Mouse (Mus musculus): Measurements from ENCODE around the gene Tm2d3. TPM values are rescaled to one million over a fixed set of nuclear protein-coding genes. Genes with fewer than 3 reads are reported as not detected.
A peak's percentile ranks its signal among the peaks of the same experiment; 100 is the strongest.

Gene Tm2d3
- polyA plus RNA-seq, 1 experiment from 2014 or later, result 75.2 TPM

DNA sequence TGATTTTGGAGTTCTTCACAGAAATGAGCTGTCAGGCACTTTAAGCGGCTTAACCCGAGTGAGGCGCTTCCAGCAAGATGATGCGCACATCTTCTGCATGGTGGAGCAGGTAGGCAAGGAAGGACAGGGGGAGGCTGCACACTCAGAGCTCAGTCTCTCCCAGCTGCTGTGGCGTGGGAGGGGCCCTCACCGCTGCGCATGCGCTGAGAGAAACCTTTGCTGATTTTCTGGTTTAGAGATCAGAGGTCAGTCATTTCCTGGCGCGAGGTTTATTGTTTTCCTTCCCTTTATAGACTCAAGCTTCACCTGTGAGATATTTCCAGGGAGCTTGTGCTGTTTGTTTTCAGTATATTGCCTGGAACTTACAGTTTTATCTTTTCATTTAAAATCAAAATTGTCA lies 12.9 kb upstream of the Tm2d3 start:
- POLR2A ChIA-PET, result no interaction called here
- no peak for DNase-seq (ENCODE audit: low read depth, low spot score)

DNA sequence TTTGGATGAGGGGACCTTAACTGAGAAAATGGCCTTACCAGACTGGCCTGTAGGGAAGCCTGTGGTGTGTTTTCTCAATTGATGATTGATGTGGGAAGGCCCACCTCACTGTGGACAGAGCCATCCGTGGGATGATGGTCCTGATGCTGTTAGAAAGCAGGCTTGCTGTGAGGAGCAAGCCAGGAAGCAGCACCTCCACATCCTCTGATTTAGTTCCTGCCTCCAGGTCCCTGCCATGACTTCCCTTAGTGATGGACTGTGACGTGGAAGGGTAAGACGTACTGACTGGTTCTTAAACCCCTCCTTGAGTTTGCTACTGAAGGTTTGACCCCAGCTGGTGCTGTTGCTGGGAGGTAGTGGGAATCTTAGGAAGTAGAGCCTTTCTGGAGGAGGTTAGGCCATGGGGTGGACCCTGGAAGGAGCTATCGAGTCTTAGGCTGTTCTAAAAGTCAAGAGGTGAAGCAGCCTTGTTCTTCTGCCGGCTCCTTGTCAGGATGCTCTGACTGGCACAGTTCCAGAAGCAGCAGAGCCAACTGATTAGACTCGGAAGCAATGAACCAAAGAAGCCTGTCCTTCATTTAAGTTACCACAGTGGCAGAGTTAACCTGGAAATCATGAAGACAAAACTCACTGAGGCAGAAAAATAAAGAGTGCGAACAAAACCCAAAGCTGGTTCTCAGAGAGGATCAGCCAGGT lies 11.9 kb upstream of the Tm2d3 start:
- ChIA-PET POLR2A (no interaction called here), CTCF (interaction anchor here (1.0 kb wide), 1 partner anchor 26 kb away, joined by 3 read pairs; no protein-coding TSS in a partner anchor)
- TF ChIP-seq CTCF (IDR thresholded peaks at IDR 0.05), result no peak
- DNase-seq (ENCODE audit: low read depth, low spot score), result no peak
- no peaks in the 10 kb centered on the region for H3K27me3 ChIP-seq
- in situ Hi-C loops (cut with MboI; ENCODE audit: low pct_unique_long_range_greater_than_20kb), result no loop called here
- ATAC-seq, result no peak

More for the DNA sequence above, 12.9 kb upstream of the Tm2d3 start:
- TF ChIP-seq CTCF (IDR thresholded peaks at IDR 0.05), result no peak
- H3K27me3 ChIP-seq, result no peaks in the 10 kb centered on the region
- CTCF ChIA-PET, result interaction anchor here (0.5 to 1.0 kb wide), 2 partner anchors 27 to 360 kb away, joined by 3 read pairs; no protein-coding TSS in a partner anchor
- ATAC-seq, result no peak
- in situ Hi-C loops (cut with MboI; ENCODE audit: low pct_unique_long_range_greater_than_20kb), result no loop called here

DNA sequence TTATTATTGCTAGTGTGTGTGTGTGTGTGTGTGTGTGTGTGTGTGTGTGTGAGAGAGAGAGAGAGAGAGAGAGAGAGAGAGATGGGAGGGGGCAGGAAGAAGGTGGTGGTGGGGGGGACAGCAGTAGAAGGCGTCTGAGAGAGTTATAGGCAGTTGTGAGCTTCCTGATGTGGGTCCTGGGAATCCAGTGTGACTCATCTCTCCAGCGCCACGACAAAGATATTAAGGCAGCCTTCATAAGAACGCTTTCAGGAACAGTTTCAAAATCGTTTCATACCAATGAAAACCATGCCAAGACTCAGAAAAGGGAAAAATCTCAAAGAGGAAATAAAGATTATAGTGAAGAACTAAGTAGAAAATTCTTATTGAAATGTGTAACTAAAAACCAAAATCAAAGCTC lies 9.8 kb upstream of the Tm2d3 start:
- in situ Hi-C loops (cut with MboI; ENCODE audit: low pct_unique_long_range_greater_than_20kb), result no loop called here
- CTCF ChIA-PET, result no interaction called here

DNA sequence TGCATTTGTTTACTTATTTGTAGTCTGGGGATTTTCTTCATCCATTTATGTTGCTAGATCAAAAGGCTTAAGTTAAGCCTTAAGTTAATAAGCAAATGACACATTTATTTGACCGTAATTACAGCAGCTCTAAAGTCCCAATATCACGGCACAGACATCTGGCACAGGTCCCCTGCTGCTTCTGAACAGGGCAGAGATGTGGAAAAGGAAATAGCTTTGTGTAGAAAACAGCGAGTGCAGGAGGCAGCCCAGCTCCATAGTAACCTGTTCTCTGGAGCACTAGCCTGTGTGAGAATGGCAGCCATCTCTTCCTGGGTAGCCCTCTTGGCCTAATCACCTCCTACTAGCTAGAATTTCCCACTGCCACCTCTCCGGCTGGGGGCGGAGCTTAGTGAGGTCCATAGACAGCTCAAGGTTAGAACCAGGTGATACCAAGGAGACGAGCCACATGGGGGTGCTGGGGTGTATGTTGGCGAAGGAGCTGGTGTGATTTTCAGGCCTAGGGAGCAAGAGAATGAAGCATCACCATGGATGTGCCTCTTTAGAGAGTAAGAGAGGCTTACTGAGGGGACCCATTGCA lies 6.6 kb upstream of the Tm2d3 start:
- ChIA-PET POLR2A (no interaction called here), CTCF (no interaction called here)
- ATAC-seq (no peak), DNase-seq (ENCODE audit: low read depth, low spot score) (no peak)
- TF ChIP-seq CTCF (IDR thresholded peaks at IDR 0.05), result no peak
- no peaks in the 10 kb centered on the region for H3K27me3 ChIP-seq
- in situ Hi-C loops (cut with MboI; ENCODE audit: low pct_unique_long_range_greater_than_20kb), result no loop called here

More for the DNA sequence above, 9.8 kb upstream of the Tm2d3 start:
- ATAC-seq (no peak), DNase-seq (ENCODE audit: low read depth, low spot score) (no peak)
- no peaks in the 10 kb centered on the region for H3K27me3 ChIP-seq
- TF ChIP-seq CTCF (IDR thresholded peaks at IDR 0.05), result no peak
- POLR2A ChIA-PET, result no interaction called here

DNA sequence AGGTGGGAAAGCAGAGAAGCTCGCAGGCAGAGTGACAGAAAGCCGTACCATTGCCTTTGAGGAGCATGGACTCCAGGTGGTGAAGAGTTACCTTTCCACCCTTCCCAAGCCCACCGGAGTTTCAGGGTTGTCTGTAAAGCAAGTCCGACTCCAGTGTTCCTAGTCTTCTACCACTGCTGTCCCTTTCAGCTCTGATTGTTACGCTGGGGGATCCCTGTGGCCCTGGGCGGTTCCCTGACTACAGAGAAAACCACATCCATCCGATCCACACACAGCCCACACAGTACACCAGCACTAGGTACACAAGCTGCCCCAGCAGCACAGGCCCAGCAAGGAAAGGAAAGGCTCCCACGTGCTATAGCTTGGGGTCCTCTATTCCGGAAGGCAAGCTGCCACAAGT lies 4.3 kb upstream of the Tm2d3 start:
- no peak for ATAC-seq
- no peak for TF ChIP-seq CTCF (IDR thresholded peaks at IDR 0.05)
- CTCF ChIA-PET, result no interaction called here
- POLR2A ChIA-PET, result no interaction called here
- no peaks in the 10 kb centered on the region for H3K27me3 ChIP-seq
- no peak for DNase-seq (ENCODE audit: low read depth, low spot score)
- in situ Hi-C loops (cut with MboI; ENCODE audit: low pct_unique_long_range_greater_than_20kb), result no loop called here

DNA sequence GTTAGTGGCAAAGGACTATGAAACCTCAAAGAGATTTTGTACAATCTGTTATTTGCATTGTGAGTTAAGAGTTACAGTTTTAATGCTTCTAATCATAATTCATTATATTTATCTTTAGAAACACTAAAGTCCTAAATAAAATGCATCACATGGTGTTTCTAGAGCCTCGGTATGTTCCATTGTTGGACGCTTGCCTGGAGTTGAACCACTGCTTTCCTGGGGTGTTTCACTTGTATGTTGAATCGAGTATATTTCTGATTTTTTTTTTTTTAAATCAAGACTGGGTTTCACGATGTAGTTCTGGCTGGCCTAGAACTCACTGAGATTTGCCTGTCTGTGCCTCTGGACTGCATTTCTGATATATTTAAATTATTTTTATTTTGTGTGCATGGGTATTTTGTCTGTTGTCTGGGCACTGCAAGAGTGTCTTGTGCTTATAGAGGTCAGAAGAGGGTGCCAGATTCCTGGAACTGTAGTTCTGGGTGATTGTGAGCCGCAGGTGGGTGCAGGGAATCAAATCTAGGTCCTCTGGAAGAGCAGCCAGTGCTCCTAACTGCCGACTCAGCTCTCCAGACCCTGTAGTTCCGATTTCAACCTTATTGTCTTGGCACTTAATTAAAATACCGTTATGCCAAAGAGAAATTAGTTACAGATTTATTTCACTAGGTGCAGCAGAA lies 1.1 kb downstream of the Tm2d3 start:
- POLR2A ChIA-PET, result no interaction called here
- TF ChIP-seq CTCF (IDR thresholded peaks at IDR 0.05), result no peak

DNA sequence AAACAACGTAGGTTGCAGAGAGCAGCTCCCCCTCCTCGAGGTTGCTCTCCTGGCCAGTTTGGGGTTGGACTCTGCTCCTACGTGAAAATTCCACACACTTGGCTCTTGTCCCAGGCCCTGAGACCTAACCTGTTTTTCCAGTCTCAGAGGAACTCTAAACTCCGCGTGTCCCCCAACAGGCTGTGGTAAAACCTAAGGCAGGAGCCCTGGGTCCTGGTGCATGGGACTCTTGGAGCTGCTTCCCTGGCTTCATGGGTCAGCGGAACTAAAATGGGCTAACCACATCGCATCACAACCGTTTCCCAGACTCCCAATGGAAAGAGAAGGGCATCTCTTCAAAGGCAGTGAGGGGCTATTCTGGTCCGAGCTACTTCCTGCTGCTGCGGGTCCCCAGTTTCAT lies 1.9 kb downstream of the Tm2d3 start:
- ChIA-PET POLR2A (interaction anchor here (0.7 kb wide), 1 partner anchor 372 kb away, joined by 3 read pairs; no protein-coding TSS in a partner anchor), CTCF (interaction anchor here (0.9 to 1.2 kb wide), 2 partner anchors 12 to 39 kb away, joined by 3 to 4 read pairs; no protein-coding TSS in a partner anchor)
- in situ Hi-C loops (cut with MboI; ENCODE audit: low pct_unique_long_range_greater_than_20kb), result no loop called here
- ATAC-seq, result peak; percentile 73
- no peak for DNase-seq (ENCODE audit: low read depth, low spot score)
- no peaks in the 10 kb centered on the region for H3K27me3 ChIP-seq
- TF ChIP-seq CTCF (IDR thresholded peaks at IDR 0.05), result no peak

More for the DNA sequence above, 1.1 kb downstream of the Tm2d3 start:
- DNase-seq (ENCODE audit: low read depth, low spot score) (no peak), ATAC-seq (no peak)
- in situ Hi-C loops (cut with MboI; ENCODE audit: low pct_unique_long_range_greater_than_20kb), result no loop called here
- CTCF ChIA-PET, result interaction anchor here (0.9 kb wide), 1 partner anchor 13 kb away, joined by 4 read pairs; no protein-coding TSS in a partner anchor
- H3K27me3 ChIP-seq, result no peaks in the 10 kb centered on the region

DNA sequence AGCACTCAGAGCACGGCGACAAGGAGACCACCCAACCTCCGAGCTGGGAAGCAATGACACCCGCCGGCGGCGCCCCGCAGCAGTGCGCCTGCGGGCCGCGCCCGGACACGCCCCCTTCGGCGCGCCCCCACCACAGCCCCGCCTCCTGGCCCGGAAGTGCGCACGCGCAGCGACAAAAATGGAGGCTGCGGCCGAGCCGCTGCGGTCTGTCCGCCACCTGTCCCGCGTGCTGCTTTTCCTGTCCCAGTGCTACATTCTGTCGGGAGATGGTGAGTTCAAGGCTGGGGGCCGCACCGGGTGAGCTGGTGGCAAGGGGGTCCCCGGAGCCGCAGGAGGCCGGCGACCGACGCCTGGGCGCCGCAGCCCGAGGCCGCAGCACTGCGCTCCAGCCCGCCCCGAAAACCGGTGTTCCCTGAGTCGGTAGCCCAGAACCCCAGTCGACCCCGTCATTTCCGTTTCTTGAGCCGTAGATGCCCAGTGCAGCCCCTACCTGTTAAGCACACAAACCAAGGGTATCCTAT lies 2.4 kb downstream of the Tm2d3 start:
- no peaks in the 10 kb centered on the region for H3K27me3 ChIP-seq
- in situ Hi-C loops (cut with MboI; ENCODE audit: low pct_unique_long_range_greater_than_20kb), result no loop called here
- DNase-seq (ENCODE audit: low read depth, low spot score) (no peak), ATAC-seq (peak; percentile 87)
- ChIA-PET POLR2A (interaction anchor here (0.7 kb wide), 1 partner anchor 372 kb away, joined by 3 read pairs; no protein-coding TSS in a partner anchor), CTCF (interaction anchor here (0.9 to 2.1 kb wide), 3 partner anchors 11 to 40 kb away, joined by 3 to 13 read pairs (median 4); no protein-coding TSS in a partner anchor)
- TF ChIP-seq CTCF (IDR thresholded peaks at IDR 0.05), result no peak

DNA sequence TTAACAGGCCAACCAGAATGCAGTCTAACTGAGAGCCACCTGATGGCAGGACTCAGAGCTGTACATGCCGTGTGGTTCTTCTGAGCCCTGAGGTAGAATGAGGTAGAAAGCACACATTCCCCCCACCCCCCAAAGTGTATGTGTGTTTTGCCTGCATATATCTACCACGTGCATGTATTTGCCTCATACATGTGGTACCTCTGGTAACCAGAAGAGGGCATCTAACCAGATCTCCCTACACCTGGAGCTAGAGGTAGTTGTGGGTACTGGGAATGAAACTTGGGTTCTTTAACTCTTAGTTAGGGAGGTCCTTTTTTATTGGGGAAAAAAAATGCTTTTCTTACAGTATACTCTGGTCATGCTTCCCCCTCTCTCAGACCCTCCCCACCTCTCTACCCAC lies 5.5 kb downstream of the Tm2d3 start:
- TF ChIP-seq CTCF (IDR thresholded peaks at IDR 0.05), result no peak
- DNase-seq (ENCODE audit: low read depth, low spot score) (no peak), ATAC-seq (no peak)
- CTCF ChIA-PET, result interaction anchor here (1.3 kb wide), 1 partner anchor 9 kb away, joined by 3 read pairs; no protein-coding TSS in a partner anchor
- no peaks in the 10 kb centered on the region for H3K27me3 ChIP-seq
- POLR2A ChIA-PET, result interaction anchor here (0.6 kb wide), 1 partner anchor 46 kb away, joined by 5 read pairs; no protein-coding TSS in a partner anchor
- in situ Hi-C loops (cut with MboI; ENCODE audit: low pct_unique_long_range_greater_than_20kb), result no loop called here

DNA sequence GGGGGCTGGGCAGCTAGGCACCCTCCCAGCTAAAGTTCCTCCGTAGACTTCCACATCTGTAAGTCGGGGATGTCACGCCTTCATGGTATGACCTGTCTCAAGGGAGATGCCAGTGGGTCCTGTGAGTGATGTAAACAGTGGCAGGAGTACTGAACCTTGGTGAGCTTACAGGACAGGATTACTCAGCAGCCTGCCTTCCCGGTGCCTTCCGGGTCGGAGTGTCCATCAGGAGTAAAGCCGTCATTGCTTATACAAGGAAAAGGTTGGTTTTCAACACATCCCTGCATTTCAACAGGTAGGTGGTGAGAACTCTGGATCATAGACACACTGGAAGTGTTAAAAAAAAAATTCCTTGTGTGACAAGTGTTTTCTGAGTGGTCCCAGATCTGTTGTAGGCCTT lies 11.1 kb downstream of the Tm2d3 start:
- no peaks in the 10 kb centered on the region for H3K27me3 ChIP-seq
- ChIA-PET CTCF (no interaction called here), POLR2A (no interaction called here)
- no peak for TF ChIP-seq CTCF (IDR thresholded peaks at IDR 0.05)
- ATAC-seq, result no peak
- in situ Hi-C loops (cut with MboI; ENCODE audit: low pct_unique_long_range_greater_than_20kb), result loop anchor here (10.0 kb wide), 1 partner anchor 353 kb away; the partner anchor contains the start of gene Snrpa1
- no peak for DNase-seq (ENCODE audit: low read depth, low spot score)

All from Patski (cell line).